Mouse (Mus musculus) spleen, embryonic (tissue): Measurements from ENCODE around the gene Neurl3.

ENCODE experiments used
- CTCF ChIA-PET: fragments of 350-600 bp; sonication (Branson Sonifier 250); formaldehyde crosslinking; loops from one replicate; lab custom pipeline; 2022; lab: Charles Lee

The Neurl3 gene

DNA sequence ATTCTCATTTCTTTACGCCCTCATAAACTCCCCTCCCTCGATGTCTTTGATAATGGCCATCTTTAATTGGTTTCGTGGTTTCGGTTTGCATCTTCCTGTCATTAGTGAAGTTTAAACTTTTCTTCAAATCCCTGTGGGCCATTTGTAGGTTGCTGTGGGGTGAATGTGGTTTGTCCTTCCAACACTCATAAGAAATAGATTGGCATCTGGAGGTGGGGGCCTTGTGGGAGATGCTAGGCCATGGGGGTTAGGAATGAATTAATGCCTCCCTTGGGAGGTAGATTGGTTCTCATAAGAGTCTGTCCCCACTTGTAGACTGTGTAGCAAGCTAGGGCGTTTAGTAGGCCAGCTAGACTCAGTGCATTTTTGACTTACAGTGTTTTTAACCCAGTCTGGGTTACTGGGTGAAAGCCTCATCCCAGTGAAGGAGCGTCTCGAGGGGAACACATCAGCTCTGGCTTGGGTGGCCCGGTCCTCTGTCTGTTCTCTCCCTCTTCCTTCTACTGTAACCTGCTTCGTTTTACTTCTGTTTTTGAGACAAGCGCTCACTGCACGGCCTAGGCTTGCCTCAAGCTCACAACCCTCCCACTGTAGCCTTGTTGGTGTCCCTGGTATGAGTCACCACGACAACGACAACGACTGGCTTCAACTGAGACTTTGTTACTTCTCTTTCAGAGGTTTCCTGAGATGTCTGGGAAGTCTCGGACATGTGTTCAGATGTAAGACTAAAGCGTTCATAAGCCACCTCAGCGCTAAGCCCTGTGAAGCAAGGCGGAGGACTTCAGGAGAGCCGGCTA lies 12.6 kb downstream of the Neurl3 start:
- CTCF ChIA-PET = no interaction called here

DNA sequence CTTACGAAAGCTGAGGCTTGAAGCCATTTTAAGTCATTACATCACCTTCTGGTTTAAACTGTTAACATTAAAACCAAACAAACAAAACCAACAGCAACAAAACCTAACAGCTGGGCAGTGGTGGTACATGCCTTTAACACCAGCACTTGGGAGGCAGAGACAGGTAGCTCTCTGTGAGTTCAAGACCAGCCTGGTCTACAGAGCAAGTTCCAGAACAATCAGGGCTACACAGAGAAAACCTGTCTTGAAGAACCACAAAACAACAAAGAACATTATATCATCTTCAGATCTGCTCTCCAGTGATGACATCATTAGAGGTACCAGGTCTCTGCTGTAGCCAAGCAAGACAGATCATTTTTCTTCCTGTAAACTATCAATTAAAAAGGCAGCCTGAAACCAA lies 14.1 kb downstream of the Neurl3 start:
- CTCF ChIA-PET = interaction anchor here (1.5 kb wide), 1 partner anchor 21 kb away, joined by 4 read pairs; no protein-coding TSS in a partner anchor

DNA sequence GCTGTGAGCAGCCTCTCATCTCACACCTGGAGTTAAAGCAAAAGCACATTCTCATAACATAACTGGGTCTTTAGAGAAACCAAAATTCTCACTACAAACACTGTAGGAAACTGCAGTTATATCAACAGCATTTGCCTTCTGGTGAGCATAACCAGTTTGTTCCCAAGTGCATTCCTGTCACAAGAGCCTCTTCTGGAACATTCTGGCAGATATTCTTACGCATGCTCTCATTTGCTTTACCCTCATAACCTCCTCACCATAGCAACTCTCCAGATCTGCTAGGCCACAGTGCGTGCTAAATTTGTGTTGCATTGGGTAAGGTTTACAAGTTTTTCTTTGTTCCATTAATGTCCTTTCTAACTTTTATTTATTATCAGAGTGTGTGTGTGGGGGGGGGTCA lies 15.2 kb downstream of the Neurl3 start:
- CTCF ChIA-PET = no interaction called here

DNA sequence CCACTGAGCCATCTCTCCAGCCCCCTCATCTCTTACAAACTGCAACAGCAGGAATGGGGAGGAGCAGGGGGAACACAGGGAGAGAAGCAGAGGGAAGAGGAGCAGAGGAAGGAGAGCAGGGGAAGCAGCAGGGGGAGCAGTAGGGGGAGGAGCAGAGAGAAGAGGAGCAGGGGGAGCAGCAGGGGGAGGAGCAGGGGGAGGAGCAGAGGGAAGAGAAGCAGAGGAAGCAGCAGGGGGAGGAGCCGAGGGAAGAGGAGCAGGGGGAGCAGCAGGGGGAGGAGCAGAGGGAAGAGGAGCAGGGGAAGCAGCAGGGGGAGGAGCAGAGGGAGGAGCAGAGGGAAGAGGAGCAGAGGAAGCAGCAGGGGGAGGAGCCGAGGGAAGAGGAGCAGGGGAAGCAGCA lies 15.8 kb downstream of the Neurl3 start:
- CTCF ChIA-PET = no interaction called here

DNA sequence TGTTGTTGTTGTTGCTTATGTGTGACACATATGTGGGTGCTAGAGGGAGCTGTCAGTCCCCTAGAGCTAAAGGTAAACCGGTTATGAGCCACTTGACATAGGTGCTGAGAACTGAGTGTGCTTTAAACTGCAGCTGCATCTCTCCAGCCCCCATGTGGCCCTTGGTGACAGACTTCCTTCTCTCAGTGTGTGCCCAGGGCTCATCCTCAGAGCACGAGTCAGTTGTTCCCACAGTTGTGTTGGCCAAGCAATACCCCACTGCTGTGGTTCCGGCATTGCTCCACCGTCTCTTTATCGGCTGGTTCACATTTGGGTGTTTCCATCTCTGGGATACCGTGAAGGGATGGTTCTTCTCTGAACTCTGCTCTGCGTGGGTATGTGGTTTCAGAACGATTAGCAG lies 17.2 kb downstream of the Neurl3 start:
- CTCF ChIA-PET = interaction anchor here (0.6 kb wide), 1 partner anchor 20 kb away, joined by 3 read pairs; no protein-coding TSS in a partner anchor

DNA sequence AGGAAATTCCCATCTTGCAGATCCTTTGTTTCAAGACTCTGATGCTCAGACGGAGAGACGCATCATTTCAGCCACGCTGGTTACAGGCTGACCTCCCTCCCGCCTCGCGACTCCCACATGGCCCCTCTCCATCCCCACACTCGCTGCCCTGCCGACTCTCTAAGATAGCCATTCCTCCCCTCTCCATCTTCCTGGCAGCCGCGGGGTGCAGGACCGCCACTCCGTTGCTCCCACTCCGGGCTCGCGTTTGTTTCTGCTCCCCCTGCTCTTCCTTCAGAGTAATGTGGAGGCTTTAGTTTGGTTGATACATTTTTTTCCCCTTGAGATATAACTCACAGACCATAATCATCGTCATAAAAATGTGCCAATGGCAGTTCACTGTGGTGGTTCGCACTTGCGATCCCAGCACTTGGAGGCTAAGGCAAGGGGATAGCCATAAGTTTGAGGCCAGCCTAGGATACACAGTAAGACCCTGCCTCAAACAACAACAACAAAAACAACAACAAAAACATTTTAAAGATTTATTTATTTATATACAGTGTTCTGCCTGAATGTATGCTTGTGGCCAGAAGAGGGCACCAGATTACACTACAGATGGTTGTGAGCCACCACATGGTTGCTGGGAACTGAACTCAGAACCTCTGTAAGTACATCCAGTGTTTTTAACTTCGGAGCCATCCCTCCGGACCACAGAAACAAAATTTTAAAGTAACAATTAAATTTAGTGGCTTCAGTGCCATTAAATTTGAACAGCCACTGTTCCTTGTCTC lies 18.4 kb downstream of the Neurl3 start:
- CTCF ChIA-PET = no interaction called here

DNA sequence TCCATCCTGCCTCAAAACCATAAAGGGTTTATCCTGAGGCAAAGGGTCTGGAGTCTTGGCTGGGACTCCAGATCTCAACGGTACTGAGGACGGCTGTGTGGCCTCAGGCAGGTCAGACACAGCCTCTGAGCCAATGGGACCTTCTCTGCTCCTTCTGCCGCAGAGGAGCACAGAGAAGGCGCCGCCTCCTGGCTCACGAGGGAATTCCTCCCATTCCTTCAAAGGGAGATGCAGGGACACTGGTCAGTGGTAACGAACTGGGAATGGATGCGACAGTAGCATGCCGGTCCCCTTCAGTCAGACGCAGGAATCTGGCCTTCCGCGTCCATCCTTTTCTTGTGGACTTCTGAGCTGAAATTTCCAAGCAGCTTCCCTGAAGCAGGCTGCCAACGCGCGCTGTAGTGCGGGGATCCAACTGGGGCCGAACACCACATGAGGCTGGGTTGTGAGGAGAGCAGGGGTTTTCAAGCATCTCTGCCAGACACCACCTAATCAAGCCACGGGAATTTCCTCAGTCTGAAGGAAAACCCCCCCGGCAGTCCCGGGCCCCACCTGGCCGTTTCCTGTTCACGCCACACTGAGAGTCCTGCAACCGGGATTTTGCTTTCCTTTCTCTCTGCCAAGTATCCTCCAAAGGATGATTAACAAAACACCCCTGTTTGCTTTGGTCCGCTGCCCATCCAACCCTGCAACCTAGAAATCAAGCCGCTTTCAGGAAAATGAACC lies 19.7 kb downstream of the Neurl3 start:
- CTCF ChIA-PET = interaction anchor here (1.3 kb wide), 1 partner anchor 18 kb away, joined by 3 read pairs; no protein-coding TSS in a partner anchor

DNA sequence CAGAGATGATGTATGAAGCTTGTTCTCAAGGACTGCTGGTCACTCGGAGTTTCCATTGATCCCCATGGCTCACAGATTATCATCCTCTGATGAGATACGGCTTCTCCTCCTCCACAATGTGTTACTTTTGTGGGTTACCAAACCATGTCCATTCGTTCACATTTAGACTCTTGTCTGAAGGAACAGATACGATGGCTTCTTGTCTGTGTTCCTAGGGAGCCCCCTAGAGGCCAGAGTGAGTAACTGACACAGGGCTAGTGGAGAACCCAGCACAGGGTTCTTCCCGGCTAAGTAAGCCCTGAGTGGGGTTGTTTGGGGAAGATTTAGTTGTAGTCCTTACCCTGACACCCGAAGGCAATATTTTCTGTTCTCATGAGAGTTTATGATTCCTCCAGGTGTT lies 21.7 kb downstream of the Neurl3 start:
- CTCF ChIA-PET = interaction anchor here (2.2 kb wide), 1 partner anchor 28 kb away, joined by 8 read pairs; no protein-coding TSS in a partner anchor

DNA sequence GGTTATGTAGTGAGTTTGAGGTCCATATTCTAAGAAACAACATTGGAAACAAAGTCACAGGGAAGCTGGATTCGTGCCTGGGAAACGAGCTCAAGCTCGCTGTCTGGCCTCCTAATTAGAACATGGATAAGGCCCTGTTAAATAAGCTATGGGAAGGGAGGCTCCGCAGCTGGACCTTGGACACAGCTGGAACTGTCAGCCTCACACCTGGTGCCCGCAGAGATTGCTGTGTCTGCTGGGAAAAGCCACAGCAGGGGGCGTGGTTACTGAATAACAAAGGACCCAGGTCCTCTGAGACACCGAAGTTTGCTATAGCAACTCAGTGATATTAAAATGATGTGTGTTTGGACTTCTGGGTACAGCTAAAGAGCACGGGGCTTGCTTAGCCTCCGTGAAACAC lies 23.1 kb downstream of the Neurl3 start:
- CTCF ChIA-PET = interaction anchor here (0.6 to 2.2 kb wide), 2 partner anchors 27 to 1822 kb away, joined by 3 to 8 read pairs; no protein-coding TSS in a partner anchor

DNA sequence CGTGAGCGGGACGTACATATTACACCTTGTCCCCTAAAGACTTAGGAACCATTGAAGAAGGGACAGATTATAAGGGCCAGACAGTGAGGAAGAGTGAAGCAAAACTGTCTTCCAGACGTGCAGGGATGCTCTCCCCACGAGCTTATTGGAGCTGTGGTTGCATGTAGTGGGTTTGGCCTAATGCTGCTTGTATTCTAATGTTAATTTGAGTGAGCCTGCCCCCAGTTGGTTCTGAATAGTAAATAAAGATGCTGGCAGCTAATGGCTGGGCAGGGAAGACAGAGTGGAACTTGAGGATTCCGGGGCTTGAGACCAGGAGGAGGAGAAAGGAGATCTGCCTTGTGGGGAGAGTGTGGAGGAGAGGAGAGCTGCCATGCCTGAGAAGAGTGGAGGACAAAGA lies 27.8 kb downstream of the Neurl3 start:
- CTCF ChIA-PET = no interaction called here

DNA sequence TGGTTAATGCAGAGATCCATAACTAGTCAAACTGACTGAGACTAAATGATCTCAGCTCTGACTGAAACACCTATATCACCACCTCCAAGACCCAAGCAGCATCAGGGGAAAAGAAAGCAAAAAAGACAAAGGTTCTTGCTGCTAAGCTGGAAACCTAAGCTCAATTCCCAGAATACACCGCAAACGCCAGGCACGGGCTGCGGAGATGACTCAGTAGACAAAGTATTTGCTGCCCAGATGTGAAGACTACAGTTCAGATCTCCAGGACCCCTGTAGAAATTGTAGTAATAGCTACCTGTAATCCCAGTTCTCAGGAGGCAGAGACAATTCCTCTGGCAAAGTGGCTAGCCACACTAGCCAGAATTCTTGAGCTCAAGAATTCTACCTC lies 29.7 kb downstream of the Neurl3 start:
- CTCF ChIA-PET = interaction anchor here (0.7 kb wide), 1 partner anchor 31 kb away, joined by 9 read pairs; no protein-coding TSS in a partner anchor

DNA sequence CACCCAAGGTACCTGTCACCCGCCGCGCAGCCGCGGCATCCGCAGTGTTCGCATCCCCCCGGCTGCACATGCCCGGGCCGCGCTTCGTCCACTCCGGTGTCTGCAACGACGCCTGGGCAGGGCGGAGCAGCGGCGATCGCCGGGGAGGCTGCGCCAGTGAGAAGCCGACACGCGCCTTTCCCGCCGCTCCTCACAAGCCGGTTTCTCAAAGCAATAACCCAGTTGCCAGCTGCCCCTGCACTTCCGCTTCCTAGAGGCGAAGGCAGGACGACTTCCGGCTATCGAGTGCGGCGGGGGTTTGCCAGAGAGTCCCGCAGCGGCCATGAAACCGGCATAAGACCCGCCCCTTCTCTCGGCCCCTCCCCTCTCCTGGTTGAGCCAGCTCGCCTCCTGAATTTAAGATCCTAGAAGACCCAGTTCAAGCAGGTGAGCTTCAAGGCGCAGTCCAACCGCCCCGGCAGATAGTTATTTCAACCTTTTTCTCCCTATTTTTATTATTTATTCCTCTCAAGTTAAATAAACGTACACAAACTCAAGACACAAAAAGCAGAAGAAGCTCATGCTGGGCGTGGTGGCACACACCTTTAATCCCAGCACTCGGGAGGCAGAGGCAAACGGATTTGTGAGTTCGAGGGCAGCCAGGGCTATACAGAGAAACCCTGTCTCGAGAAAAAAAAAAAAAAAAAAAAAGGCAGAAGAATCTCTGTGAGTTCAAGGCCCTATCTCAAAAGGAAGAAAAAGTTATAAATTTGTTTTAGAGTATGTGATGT lies 30.2 kb downstream of the Neurl3 start, which contains the start of gene Uggt1:
Gene Uggt1, minus strand, starts transcription at position 663 of the 770 bp plus-strand sequence.
- CTCF ChIA-PET = interaction anchor here (0.7 kb wide), 1 partner anchor 30 kb away, joined by 9 read pairs; no protein-coding TSS in a partner anchor

DNA sequence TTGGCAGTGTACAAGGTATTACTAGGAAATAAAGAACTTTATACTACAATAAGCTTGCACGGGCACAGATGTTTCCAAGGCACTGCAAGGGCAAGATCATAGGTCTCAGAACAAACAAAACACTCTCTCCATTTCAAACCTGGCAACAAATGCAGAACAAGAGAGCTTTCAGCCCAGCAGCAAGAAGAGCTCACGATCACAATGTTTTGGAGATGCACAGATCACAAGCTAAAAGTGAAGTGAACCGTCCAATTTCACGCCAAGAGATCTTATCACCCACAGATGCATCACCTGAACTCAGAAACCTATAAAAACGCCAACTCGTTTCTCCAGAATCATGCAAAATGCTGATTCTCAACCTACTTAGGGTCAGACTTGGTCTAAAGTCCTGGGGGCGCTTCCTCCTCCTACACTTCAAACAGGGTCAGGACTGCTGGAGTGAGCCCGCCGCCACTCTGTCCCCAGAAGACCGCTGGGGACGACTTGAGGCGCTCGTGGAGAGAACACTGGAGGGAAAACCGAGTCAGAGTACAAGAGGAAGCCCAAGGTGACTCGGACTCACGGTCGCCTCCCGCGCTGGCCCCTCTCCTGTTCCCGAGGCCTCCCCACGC lies 30.9 kb downstream of the Neurl3 start:
- CTCF ChIA-PET = interaction anchor here (0.5 to 0.9 kb wide), 2 partner anchors 18 to 91 kb away, joined by 3 read pairs; no protein-coding TSS in a partner anchor

DNA sequence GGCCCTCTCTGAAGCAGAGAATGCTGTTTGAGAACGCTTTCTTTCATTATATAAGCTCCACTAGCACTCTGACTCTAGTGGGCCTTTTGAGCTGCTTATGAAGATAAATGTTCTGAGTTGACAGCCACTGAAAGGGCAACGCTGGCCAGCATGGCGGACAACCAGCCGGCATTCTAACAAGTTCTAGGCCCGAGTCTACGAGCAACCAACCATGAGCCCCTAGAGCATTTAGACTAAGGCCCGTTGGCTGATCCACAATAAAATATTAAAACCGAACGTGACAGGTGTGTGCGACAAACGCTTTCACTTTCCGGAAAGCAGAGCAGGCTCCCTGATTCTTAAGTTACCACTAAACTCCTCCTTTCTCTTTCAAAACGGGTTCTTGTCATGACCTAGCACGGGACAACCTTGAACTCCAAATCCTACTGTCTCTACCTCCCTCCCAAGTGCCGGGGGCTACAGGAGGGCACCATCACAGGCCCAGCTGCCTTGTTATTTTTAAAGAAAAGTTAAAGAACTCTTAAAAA lies 32.5 kb downstream of the Neurl3 start:
- CTCF ChIA-PET = interaction anchor here (0.5 kb wide), 1 partner anchor 9 kb away, joined by 3 read pairs; no protein-coding TSS in a partner anchor

DNA sequence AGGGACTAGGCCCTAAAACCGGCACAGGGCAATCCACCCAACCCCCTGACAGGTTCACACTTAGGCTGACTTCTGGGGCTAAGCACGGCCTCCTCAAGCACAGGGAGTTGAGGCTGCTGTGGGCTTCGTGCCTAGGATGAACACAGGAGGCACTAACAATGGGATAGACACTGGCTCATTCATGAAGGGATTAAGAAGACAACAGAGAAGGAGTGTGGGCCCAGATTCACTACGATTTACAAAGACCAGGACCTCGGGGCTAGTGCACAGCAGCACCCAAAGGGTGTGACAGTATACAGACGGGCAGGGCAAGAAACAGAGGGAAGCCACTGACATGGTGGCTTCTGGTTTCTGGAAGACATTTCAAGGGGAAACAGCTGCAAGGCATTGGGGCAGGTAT lies 34.3 kb downstream of the Neurl3 start:
- CTCF ChIA-PET = no interaction called here

DNA sequence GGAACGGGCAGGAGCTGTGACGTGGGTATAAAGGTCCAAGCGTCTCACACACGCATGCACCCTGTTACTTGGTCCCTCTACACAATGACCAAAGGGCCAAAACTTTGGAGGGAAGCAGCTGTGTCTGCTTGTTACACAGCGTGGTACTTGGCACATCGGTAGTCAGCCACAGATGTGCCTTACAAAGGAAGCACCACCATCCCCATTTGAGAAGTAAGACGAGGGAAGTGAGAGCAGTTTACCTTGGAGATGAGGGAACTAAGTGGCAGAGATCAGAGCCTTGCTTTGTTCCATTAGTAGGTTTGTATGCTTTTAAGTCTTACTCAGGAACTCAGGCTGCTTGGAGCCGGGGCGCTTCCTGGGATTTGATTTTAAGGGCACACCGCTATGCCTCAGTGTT lies 35.1 kb downstream of the Neurl3 start:
- CTCF ChIA-PET = no interaction called here

DNA sequence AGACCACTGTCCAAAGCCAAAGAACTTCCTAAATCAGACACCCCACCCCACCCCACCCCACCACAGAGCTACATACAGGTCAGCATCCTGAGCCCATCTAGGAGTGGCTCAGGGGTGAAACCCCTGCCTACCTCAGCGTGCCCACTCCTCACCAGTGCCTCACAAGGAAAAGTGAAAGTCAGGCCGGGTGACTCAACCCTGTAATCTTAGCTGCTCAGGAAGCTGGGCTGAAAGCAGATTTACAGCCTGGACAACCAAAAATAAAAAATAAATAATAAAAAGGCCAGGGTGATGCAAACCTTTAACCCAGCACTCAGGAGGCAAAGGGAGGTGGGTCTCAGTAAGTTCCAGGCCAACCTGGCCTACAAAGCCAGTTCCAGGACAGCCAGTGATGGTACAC lies 38.6 kb downstream of the Neurl3 start:
- CTCF ChIA-PET = interaction anchor here (0.6 kb wide), 1 partner anchor 78 kb away, joined by 3 read pairs; no protein-coding TSS in a partner anchor

DNA sequence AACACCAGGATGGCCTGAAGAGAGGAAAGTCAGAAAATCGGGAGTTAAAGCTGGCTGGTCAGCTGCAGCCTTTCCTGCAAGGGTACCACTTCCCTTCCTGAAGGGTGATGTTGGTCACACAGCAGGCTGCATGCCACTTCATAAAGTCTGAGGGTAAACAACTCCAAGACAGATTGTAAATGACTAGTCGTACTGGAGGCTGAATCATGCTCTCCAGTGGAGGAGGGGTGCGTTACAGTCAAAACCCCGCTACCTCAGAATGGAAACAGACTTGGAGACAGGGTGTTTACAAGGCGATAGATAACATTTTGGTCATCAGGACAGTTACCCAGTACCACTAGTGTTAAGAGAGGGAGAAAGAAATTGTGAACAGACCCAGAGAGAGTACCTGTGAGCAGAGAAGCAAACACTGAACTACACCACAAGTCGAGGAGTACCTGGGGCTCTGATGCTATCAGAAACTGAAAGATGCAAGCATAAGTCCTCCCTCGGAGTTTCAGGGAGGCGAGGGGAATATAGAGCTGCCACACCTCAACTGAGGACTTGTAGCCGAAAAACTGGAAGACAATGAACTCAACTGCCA lies 39.3 kb downstream of the Neurl3 start:
- CTCF ChIA-PET = interaction anchor here (0.6 kb wide), 1 partner anchor 12 kb away, joined by 5 read pairs; no protein-coding TSS in a partner anchor

DNA sequence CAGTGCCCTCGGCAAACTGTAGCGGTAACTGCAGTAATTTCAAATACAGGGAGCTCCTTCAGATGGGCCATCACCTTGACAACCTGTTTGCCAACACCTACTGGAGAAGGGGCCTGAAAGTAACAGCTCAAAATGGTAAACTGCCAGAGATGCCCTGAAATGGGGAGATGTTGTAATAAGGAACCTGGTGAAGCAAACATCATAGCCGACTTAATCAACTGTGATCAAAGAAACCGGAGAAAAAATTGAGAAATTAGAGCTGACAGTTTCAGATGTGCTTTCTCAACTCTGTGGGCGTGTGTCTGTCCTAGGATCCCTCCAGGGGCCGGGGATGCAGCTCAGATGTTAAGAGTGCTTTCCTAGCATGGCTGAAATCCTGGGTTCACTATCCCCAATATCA lies 41.3 kb downstream of the Neurl3 start:
- CTCF ChIA-PET = interaction anchor here (0.5 to 0.7 kb wide), 2 partner anchors 9 to 15 kb away, joined by 3 to 4 read pairs; no protein-coding TSS in a partner anchor
